Mouse (Mus musculus): ENCODE data around the gene Slamf1.
A peak's percentile ranks its signal among the peaks of the same experiment; 100 is the strongest.
"Not testable (repeated sequence)": the region's sequence is repeated elsewhere in the genome, so short reads cannot be mapped to it uniquely, and the experiment has no call there.

Slamf1 gene

GRCm38 (mm10) chr1:171799648-171800047 is 32.7 kb downstream of the Slamf1 start:
- DNase-seq (ENCODE audit: low read depth, low spot score) = no peak

GRCm38 (mm10) chr1:171811048-171811447 is 44.1 kb downstream of the Slamf1 start:
- DNase-seq (ENCODE audit: low read depth, low spot score) = not testable (repeated sequence)

GRCm38 (mm10) chr1:171815545-171816439 is 48.9 kb downstream of the Slamf1 start:
- DNase-seq (ENCODE audit: low read depth, low spot score) = peak; percentile 48

- DNase-seq (ENCODE audit: low read depth, low spot score) = no peak
These were observed 50.1 kb downstream of the Slamf1 start for GRCm38 (mm10) chr1:171816991-171817390.

GRCm38 (mm10) chr1:171821331-171821730 is 54.4 kb downstream of the Slamf1 start:
- no peak for DNase-seq (ENCODE audit: low read depth, low spot score)

GRCm38 (mm10) chr1:171825462-171825861 is 58.5 kb downstream of the Slamf1 start:
- DNase-seq (ENCODE audit: low read depth, low spot score) = peak; percentile 24

- no peak for DNase-seq (ENCODE audit: low read depth, low spot score)
These were observed 59.2 kb downstream of the Slamf1 start for GRCm38 (mm10) chr1:171826164-171826563.

GRCm38 (mm10) chr1:171827674-171828073 is 60.7 kb downstream of the Slamf1 start:
- DNase-seq (ENCODE audit: low read depth, low spot score) = no peak

- DNase-seq (ENCODE audit: low read depth, low spot score) = no peak
These were observed 72.6 kb downstream of the Slamf1 start, which contains the start of gene Cd84 for GRCm38 (mm10) chr1:171839488-171839887. Gene Cd84, plus strand, starts transcription at chr1:171839697.

GRCm38 (mm10) chr1:171840450-171841023 is 73.6 kb downstream of the Slamf1 start:
- no peak for DNase-seq (ENCODE audit: low read depth, low spot score)

- no peak for DNase-seq (ENCODE audit: low read depth, low spot score)
These were observed 78.3 kb downstream of the Slamf1 start for GRCm38 (mm10) chr1:171845035-171845754.

GRCm38 (mm10) chr1:171848201-171848600 is 81.3 kb downstream of the Slamf1 start:
- no peak for DNase-seq (ENCODE audit: low read depth, low spot score)

- no peak for DNase-seq (ENCODE audit: low read depth, low spot score)
These were observed 81.8 kb downstream of the Slamf1 start for GRCm38 (mm10) chr1:171848757-171849156.

- no peak for DNase-seq (ENCODE audit: low read depth, low spot score)
These were observed 82.5 kb downstream of the Slamf1 start for GRCm38 (mm10) chr1:171849454-171849853.

Data from WW6 (cell line).